Mouse (Mus musculus) embryonic facial prominence, embryonic 10.5 days (tissue): ENCODE data around the gene Tnni1. TPM values are rescaled to one million over a fixed set of nuclear protein-coding genes. Genes with fewer than 3 reads are reported as not detected.

Experiments
- DNase-seq: peaks from one replicate; pipeline ENCODE4 v3.0.0-alpha.2; 2017; ENCODE audit warnings: low spot score
- H3K27ac ChIP-seq: fragments of 300-500 bp; sonication (generic); replicated peaks from 2 replicates; pipeline ENCODE4 v1.5.1; 2016; ENCODE audit warnings: mild to moderate bottlenecking
- H3K27me3 ChIP-seq: fragments of 300-500 bp; sonication (generic); replicated peaks from 2 replicates; pipeline ENCODE4 v1.6.1; 2016; ENCODE audit warnings: low read depth, mild to moderate bottlenecking; ENCODE audit not compliant: poor library complexity, severe bottlenecking
- H3K36me3 ChIP-seq: fragments of 300-500 bp; sonication (generic); replicated peaks from 2 replicates; pipeline ENCODE4 v1.6.1; 2016; ENCODE audit warnings: mild to moderate bottlenecking, moderate library complexity
- H3K4me1 ChIP-seq: fragments of 300-500 bp; sonication (generic); 2 replicates; pipeline ENCODE4 v1.6.1; 2016
- H3K4me3 ChIP-seq: fragments of 300-500 bp; sonication (generic); 2 replicates; pipeline ENCODE4 v1.5.1; 2016; ENCODE audit warnings: mild to moderate bottlenecking, moderate library complexity
- H3K9me3 ChIP-seq: fragments of 300-500 bp; sonication (generic); 2 replicates; pipeline ENCODE4 v1.6.1; 2016; ENCODE audit warnings: mild to moderate bottlenecking
- WGBS: fragments of 180-500 bp; shearing (Covaris S2); methylation state at CpG from one replicate; pipeline ENCODE4 v1.1.7; 2016; 5-methylcytosine and 5-hydroxymethylcytosine counted together
- polyA plus RNA-seq: library from polyadenylated mRNA; unstranded; fragments of >200 nt; fragmentation: Nextera tagmentation; extraction: Ambion mirVana; gene quantifications from 2 replicates; pipeline ENCODE4 v1.2.1, GENCODE M21; 2016

Gene Tnni1
- 5.5 and 7.9 TPM in 2 replicates for polyA plus RNA-seq

- Histone ChIP-seq H3K36me3 (no peaks in the 10 kb centered on the region), H3K27ac (peak within 1 kb of the TSS; percentile 75), H3K27me3 (peaks cover 21% of the 10 kb centered on the region), H3K9me3 (no peaks in the 10 kb centered on the region), H3K4me1 (peaks cover 41% of the 10 kb centered on the region), H3K4me3 (0 out of 2 replicates have a peak within 1 kb of the TSS, but pooled peaks have one; percentile 27)
- WGBS, result 30% methylated on average over 22 of the region's 22 CpGs
- DNase-seq, result peak; percentile 54
Measured at GRCm38 (mm10) chr1:135778780-135779535, at the start of gene Tnni1. Gene Tnni1 (plus strand): TSS chr1:135779434.

GRCm38 (mm10) chr1:135729821-135730220 is 49.4 kb upstream of the Tnni1 start:
- Histone ChIP-seq H3K9me3 (no peaks in the 10 kb centered on the region), H3K4me3 (peak overlapping the region; percentile 72), H3K36me3 (no peaks in the 10 kb centered on the region), H3K4me1 (peaks cover 67% of the 10 kb centered on the region), H3K27me3 (peaks cover 15% of the 10 kb centered on the region), H3K27ac (peak overlapping the region; percentile 87)
- WGBS, result 20% methylated on average over 4 of the region's 4 CpGs
- no peak for DNase-seq

- Histone ChIP-seq H3K27me3 (peaks cover 15% of the 10 kb centered on the region), H3K9me3 (no peaks in the 10 kb centered on the region), H3K4me3 (peak overlapping the region; percentile 72), H3K27ac (peak overlapping the region; percentile 80), H3K4me1 (peaks cover 72% of the 10 kb centered on the region), H3K36me3 (no peaks in the 10 kb centered on the region)
- no peak for DNase-seq
- WGBS, result 36% methylated on average over 3 of the region's 3 CpGs
Measured at GRCm38 (mm10) chr1:135730296-135730695, 48.9 kb upstream of the Tnni1 start.

GRCm38 (mm10) chr1:135731393-135731792 is 47.8 kb upstream of the Tnni1 start:
- no peaks in the 10 kb centered on the region for H3K36me3 ChIP-seq
- H3K9me3 ChIP-seq, result no peaks in the 10 kb centered on the region
- peak overlapping the region; percentile 80 for H3K27ac ChIP-seq
- H3K4me3 ChIP-seq, result peak overlapping the region; percentile 21; the same call in 1 of the 2 replicates
- 58% methylated on average over 7 of the region's 7 CpGs for WGBS
- DNase-seq, result no peak
- peaks cover 15% of the 10 kb centered on the region for H3K27me3 ChIP-seq
- peaks cover 82% of the 10 kb centered on the region for H3K4me1 ChIP-seq

- Histone ChIP-seq H3K4me1 (peaks cover 82% of the 10 kb centered on the region), H3K4me3 (peak overlapping the region; percentile 21; the same call in 1 of the 2 replicates), H3K9me3 (no peaks in the 10 kb centered on the region), H3K36me3 (no peaks in the 10 kb centered on the region), H3K27ac (peak overlapping the region; percentile 80), H3K27me3 (peaks cover 15% of the 10 kb centered on the region)
- DNase-seq, result peak; percentile 76
- WGBS, result 36% methylated on average over 11 of the region's 11 CpGs
Measured at GRCm38 (mm10) chr1:135731897-135732684, 47.1 kb upstream of the Tnni1 start.

- H3K27ac ChIP-seq, result peak overlapping the region; percentile 86
- DNase-seq, result peak; percentile 28
- 27% methylated on average over 6 of the region's 7 CpGs for WGBS
- 0 out of 2 replicates have a peak, but pooled peaks cover under 1% of the 10 kb centered on the region for H3K36me3 ChIP-seq
- H3K9me3 ChIP-seq, result no peaks in the 10 kb centered on the region
- peaks cover 76% of the 10 kb centered on the region for H3K4me1 ChIP-seq
- no peak overlapping the region for H3K4me3 ChIP-seq
- H3K27me3 ChIP-seq, result no peaks in the 10 kb centered on the region; the same call in 1 of the 2 replicates
Measured at GRCm38 (mm10) chr1:135734225-135734937, 44.9 kb upstream of the Tnni1 start.

GRCm38 (mm10) chr1:135735460-135735859 is 43.8 kb upstream of the Tnni1 start:
- WGBS, result 15% methylated on average over 6 of the region's 6 CpGs
- Histone ChIP-seq H3K27me3 (no peaks in the 10 kb centered on the region; the same call in 1 of the 2 replicates), H3K27ac (peak overlapping the region; percentile 86), H3K36me3 (peaks cover 7% of the 10 kb centered on the region; the same call in 1 of the 2 replicates), H3K9me3 (no peaks in the 10 kb centered on the region), H3K4me3 (no peak overlapping the region), H3K4me1 (peaks cover 73% of the 10 kb centered on the region)
- peak; percentile 66 for DNase-seq

GRCm38 (mm10) chr1:135744987-135745386 is 34.2 kb upstream of the Tnni1 start:
- DNase-seq, result no peak
- no peaks in the 10 kb centered on the region for H3K9me3 ChIP-seq
- H3K4me3 ChIP-seq, result no peak overlapping the region
- peaks cover 38% of the 10 kb centered on the region for H3K36me3 ChIP-seq
- H3K27ac ChIP-seq, result no peak overlapping the region
- H3K27me3 ChIP-seq, result no peaks in the 10 kb centered on the region
- peaks cover 18% of the 10 kb centered on the region for H3K4me1 ChIP-seq
- WGBS, result 90% methylated on average over 7 of the region's 7 CpGs

GRCm38 (mm10) chr1:135746248-135746647 is 33.0 kb upstream of the Tnni1 start:
- 85% methylated on average over 4 of the region's 4 CpGs for WGBS
- no peak overlapping the region for H3K27ac ChIP-seq
- no peak overlapping the region for H3K4me3 ChIP-seq
- H3K9me3 ChIP-seq, result no peaks in the 10 kb centered on the region
- H3K27me3 ChIP-seq, result no peaks in the 10 kb centered on the region
- no peak for DNase-seq
- peaks cover 50% of the 10 kb centered on the region for H3K36me3 ChIP-seq
- peaks cover 10% of the 10 kb centered on the region for H3K4me1 ChIP-seq

GRCm38 (mm10) chr1:135752737-135753348 is 26.4 kb upstream of the Tnni1 start:
- 9% methylated on average over 10 of the region's 10 CpGs for WGBS
- no peak overlapping the region for H3K4me3 ChIP-seq
- H3K9me3 ChIP-seq, result no peaks in the 10 kb centered on the region
- 0 out of 2 replicates have a peak, but pooled peaks cover 7% of the 10 kb centered on the region for H3K4me1 ChIP-seq
- H3K27ac ChIP-seq, result no peak overlapping the region
- peaks cover 6% of the 10 kb centered on the region; the same call in 1 of the 2 replicates for H3K27me3 ChIP-seq
- peak; percentile 95 for DNase-seq
- H3K36me3 ChIP-seq, result peaks cover 35% of the 10 kb centered on the region

- WGBS, result 49% methylated on average over 9 of the region's 9 CpGs
- 0 out of 2 replicates have a peak, but pooled peaks cover 7% of the 10 kb centered on the region for H3K4me1 ChIP-seq
- H3K36me3 ChIP-seq, result peaks cover 12% of the 10 kb centered on the region
- peaks cover 6% of the 10 kb centered on the region; the same call in 1 of the 2 replicates for H3K27me3 ChIP-seq
- no peak overlapping the region for H3K27ac ChIP-seq
- no peak for DNase-seq
- H3K4me3 ChIP-seq, result no peak overlapping the region
- no peaks in the 10 kb centered on the region for H3K9me3 ChIP-seq
Measured at GRCm38 (mm10) chr1:135755287-135755686, 23.9 kb upstream of the Tnni1 start.
